Mouse (Mus musculus): ENCODE data around the gene Lypd6. TPM values are rescaled to one million over a fixed set of nuclear protein-coding genes. Genes with fewer than 3 reads are reported as not detected.

Gene Lypd6
- total RNA-seq, 2 experiments from 2014 or later = 1.6 to 1.9 TPM

DNA sequence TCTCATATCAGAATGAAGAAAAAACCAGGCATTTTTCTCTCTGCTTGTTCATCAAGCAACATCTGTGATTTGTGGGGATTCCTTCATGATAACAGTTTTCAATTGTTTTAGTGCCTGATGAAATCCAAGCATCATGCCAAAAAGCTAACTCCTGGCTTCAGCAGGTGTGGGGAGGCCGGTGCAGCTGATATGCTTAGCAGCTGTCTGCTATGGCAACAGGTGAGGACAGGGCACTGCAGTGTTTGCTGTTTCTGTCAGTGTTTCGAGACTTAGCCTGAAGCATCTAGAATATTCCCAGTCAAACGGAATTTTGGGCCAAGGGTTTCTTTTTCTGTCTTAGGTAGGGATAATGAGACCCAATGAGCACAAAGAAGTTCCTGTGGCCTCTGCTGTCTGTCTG, 39.4 kb downstream of the Lypd6 start:
- intact Hi-C loops (cut with DNase I; ENCODE audit: low total_unique reads) = no loop called here

DNA sequence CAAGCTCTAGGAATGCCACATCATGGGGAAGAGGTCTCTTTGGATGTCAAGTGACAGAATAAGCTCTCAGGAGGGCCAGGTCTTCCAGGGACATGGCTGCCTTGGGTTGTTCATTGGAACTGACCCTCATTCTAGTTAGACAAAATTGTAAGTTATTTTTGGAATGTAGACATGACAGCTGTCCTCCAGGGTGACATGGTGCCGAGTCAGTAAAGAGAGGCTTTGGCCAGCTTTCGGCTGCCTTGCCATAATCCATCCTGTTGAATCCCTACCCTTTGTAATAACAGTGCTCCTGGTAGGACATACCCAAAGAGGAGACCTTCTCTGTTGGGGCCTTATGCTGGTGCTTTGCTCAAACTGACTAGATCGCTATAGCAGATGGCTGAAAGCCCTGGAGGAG, 39.8 kb downstream of the Lypd6 start:
- intact Hi-C loops (cut with DNase I; ENCODE audit: low total_unique reads) = no loop called here
- DNase-seq = no peak

More for the DNA sequence above, 39.4 kb downstream of the Lypd6 start:
- no peak for DNase-seq

- DNase-seq = no peak
- intact Hi-C loops (cut with DNase I; ENCODE audit: low total_unique reads) = no loop called here
These were observed 40.6 kb downstream of the Lypd6 start for GRCm38 (mm10) chr2:50106879-50107278.

DNA sequence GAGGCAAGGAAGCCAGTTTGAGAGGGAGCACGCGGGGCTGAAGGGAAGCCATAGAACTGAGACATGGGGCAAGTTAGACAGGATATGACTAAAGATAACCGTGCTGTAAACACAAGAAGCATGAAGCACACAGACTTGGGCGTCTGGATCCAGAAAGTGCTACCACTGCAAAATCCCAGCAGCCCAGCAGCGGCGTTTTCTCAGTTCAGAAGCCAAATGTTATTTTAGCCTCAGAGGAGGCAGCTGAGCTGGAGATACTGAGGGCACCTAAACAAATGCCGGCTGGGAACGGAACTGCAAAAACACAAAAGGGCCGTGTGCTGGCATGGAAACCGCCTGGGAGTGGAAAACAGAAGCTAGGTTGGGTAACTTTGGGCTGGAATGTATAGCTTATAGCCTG, 43.9 kb downstream of the Lypd6 start:
- intact Hi-C loops (cut with DNase I; ENCODE audit: low total_unique reads) = no loop called here
- DNase-seq = peak; percentile 9

- no peak for DNase-seq
- intact Hi-C loops (cut with DNase I; ENCODE audit: low total_unique reads) = no loop called here
These were observed 44.9 kb downstream of the Lypd6 start for GRCm38 (mm10) chr2:50111169-50111568.

- no peak for DNase-seq
- intact Hi-C loops (cut with DNase I; ENCODE audit: low total_unique reads) = no loop called here
These were observed 45.4 kb downstream of the Lypd6 start for GRCm38 (mm10) chr2:50111609-50112008.

GRCm38 (mm10) chr2:50112427-50112826, 46.2 kb downstream of the Lypd6 start:
- intact Hi-C loops (cut with DNase I; ENCODE audit: low total_unique reads) = no loop called here
- DNase-seq = no peak

DNA sequence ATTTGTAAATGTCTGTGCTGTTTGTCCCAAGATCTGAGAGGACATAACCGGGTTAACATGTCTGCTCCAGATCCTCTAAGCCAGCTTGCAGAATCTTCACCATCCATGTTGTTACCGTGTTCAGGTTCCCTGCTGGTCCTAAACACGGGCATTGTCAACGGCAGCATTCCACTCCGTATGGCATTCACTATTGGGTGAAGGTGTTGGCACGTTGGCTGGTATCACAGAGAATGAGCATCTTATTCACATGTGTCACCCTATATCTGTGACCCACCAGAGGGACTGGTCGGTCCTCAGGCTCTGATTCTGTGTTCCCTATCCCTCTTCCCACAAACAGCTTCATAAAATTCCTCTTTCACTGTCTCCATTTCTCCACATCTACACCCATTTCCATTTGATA, 52.9 kb downstream of the Lypd6 start:
- DNase-seq = no peak
- intact Hi-C loops (cut with DNase I; ENCODE audit: low total_unique reads) = no loop called here

- intact Hi-C loops (cut with DNase I; ENCODE audit: low total_unique reads) = no loop called here
- no peak for DNase-seq
These were observed 54.6 kb downstream of the Lypd6 start for GRCm38 (mm10) chr2:50120839-50121238.

DNA sequence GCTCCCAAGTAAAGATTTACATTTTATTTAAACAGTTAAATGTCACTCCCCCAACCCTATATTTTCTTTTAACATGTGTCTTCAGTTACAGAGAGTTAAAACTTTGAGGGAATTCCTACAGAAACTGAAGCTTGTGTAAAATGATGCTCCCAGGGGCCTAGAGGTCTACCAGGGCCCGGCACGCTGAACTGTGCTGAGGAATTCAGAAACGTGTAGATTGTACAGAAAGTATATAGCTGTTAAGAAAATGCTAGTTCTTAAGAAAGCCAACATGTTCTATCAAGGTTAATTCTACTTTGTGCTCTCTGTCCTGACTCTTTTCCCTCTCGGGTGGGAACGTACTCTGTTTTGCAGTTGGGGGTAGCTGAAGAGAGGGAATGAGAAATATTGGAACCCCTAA, 57.1 kb downstream of the Lypd6 start:
- intact Hi-C loops (cut with DNase I; ENCODE audit: low total_unique reads) = no loop called here
- no peak for DNase-seq

DNA sequence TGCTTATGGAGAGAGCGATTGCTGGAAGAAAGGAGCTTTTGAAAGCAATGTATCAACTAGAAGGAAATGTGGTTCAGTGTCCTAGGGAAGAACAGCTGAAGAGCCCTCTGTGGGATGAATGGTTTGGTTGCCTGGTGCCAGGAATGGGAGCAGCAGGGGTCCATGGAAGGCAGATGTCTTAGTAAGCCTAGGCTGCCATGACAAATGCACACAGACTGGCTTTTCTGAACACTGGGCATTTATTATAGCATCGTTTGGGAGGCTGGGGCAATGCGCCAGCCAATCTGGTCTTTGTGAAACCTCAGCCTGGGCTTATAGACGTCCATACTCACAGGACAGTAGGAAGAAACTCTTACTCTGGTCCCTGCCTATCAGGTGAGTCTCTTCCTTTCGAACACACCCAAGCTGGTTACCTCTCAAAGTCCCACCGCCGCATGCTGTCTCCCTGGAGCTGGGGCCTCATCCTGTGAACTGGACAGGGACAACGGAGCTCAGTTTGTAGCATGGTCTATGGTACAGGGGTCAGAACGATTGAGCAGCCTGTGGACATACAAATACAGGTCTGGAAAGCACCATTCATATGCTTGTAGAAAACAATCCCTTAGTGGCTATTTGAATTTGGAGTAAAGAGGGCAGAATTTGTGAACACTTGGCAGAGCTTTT, 61.4 kb downstream of the Lypd6 start:
- intact Hi-C loops (cut with DNase I; ENCODE audit: low total_unique reads) = no loop called here
- no peak for DNase-seq

- intact Hi-C loops (cut with DNase I; ENCODE audit: low total_unique reads) = no loop called here
- DNase-seq = no peak
These were observed 62.4 kb downstream of the Lypd6 start for GRCm38 (mm10) chr2:50128322-50129277.

DNA sequence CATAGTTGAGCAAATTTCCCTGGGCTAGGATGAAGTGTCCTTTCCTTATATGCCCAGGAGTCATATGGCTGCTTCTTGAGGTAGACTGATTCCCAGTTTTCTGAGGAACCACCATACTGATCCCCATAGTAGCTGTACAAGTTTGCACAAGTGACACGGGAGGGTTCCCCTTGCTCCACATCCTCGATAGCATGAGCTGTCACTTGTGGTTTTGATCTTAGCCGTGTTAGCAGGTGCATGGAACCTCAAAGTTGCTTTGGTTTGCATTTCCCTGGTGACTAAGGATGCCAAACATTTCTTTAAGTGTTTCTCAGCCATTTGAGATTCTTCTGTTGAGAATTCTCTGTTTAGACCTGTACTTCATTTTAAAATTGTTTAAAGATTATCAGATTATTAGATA, 64.4 kb downstream of the Lypd6 start:
- no peak for DNase-seq
- intact Hi-C loops (cut with DNase I; ENCODE audit: low total_unique reads) = no loop called here

- intact Hi-C loops (cut with DNase I; ENCODE audit: low total_unique reads) = no loop called here
- no peak for DNase-seq
These were observed 77.4 kb downstream of the Lypd6 start for GRCm38 (mm10) chr2:50143672-50144071.

GRCm38 (mm10) chr2:50147308-50147707, 81.1 kb downstream of the Lypd6 start:
- intact Hi-C loops (cut with DNase I; ENCODE audit: low total_unique reads) = no loop called here
- DNase-seq = no peak

- intact Hi-C loops (cut with DNase I; ENCODE audit: low total_unique reads) = no loop called here
- no peak for DNase-seq
These were observed 83.3 kb downstream of the Lypd6 start for GRCm38 (mm10) chr2:50149257-50150202.

- intact Hi-C loops (cut with DNase I; ENCODE audit: low total_unique reads) = no loop called here
These were observed 84.0 kb downstream of the Lypd6 start for GRCm38 (mm10) chr2:50150203-50150590.

GRCm38 (mm10) chr2:50150816-50151215, 84.6 kb downstream of the Lypd6 start:
- DNase-seq = no peak
- intact Hi-C loops (cut with DNase I; ENCODE audit: low total_unique reads) = no loop called here

More at GRCm38 (mm10) chr2:50150203-50150590, 84.0 kb downstream of the Lypd6 start:
- no peak for DNase-seq

- intact Hi-C loops (cut with DNase I; ENCODE audit: low total_unique reads) = no loop called here
- no peak for DNase-seq
These were observed 85.2 kb downstream of the Lypd6 start for GRCm38 (mm10) chr2:50151401-50151800.

DNA sequence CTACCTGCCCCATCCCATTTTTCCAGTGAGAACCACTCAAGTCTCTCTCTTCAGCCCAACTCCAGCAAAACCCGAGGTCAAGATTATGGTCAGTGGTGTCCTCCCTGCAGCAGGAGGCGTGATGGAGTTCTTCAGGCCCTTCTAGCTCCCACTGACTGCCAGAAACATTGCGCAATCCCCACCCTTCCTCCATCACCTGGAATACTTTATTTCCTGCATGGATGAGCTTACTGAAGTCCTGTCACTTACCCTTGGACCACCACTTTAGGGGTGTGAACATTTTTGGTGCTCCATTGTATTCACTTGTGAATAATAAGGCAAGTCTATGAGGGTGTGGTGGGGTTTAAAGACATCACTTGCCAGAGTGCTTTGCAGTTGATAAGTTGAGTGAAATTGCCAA, 85.7 kb downstream of the Lypd6 start:
- intact Hi-C loops (cut with DNase I; ENCODE audit: low total_unique reads) = no loop called here
- no peak for DNase-seq

Data from gastrocnemius, postnatal 14 days (tissue).